Mouse (Mus musculus) cortical plate, adult 2 months (tissue): ENCODE measurements around the gene Nrsn2.

Source experiments
- CTCF ChIP-seq: fragments of 200-500 bp; IDR thresholded peaks from 2 replicates; pipeline ENCODE4 v1.5.1; 2011; ENCODE audit warnings: mild to moderate bottlenecking, control low read depth, low read length; ENCODE audit not compliant: insufficient read depth; ENCODE audit errors: extremely low read depth
- POLR2A ChIP-seq: fragments of 200-500 bp; IDR thresholded peaks from 2 replicates; pipeline ENCODE4 v1.6.1; 2011; ENCODE audit warnings: mild to moderate bottlenecking, low read length, control low read depth; ENCODE audit not compliant: insufficient read depth; ENCODE audit errors: extremely low read depth

DNA sequence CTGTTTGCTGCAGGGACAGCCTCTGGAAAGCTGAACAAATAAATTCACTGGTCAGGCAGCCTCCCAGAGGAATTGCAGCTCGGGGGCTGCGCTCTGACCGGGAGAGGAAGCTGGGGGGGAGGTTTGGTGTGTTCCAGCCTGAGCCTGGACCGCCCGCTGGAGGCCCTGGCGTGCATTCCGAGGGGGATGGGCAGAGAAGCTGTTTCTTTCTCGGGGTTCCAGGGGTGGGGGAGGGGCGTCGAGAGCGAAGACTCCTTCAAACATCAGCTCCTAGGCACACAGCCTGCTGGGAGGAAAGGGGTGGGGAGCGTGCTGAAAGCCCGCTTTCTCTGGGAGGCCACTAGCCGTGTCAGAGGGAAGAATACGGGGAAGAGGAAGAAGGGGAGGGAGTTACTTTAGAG, 34.5 kb upstream of the Nrsn2 start:
- TF ChIP-seq CTCF (no peak), POLR2A (0 out of 2 replicates have a peak, but pooled peaks have one; percentile 43)
